Mouse (Mus musculus) adrenal gland, postnatal 10 days (tissue): ENCODE results near the gene Zc3h6. TPM values are rescaled to one million over a fixed set of nuclear protein-coding genes. Genes with fewer than 3 reads are reported as not detected.
A peak's percentile ranks its signal among the peaks of the same experiment; 100 is the strongest.

Source experiments
- DNase-seq: peaks from one replicate; pipeline ENCODE4 v3.0.0; 2021; ENCODE audit warnings: mixed read lengths
- microRNA-seq: library from miRNA; unstranded; fragments of <30 nt; microRNA quantifications from one replicate; pipeline ENCODE4 v1.2.0, GENCODE M21; 2021
- total RNA-seq, 2 experiments: library from RNA; stranded (reverse); gene quantifications; 2 replicates each; pipeline ENCODE4 v1.2.3; 2021

The Zc3h6 gene
- total RNA-seq, 2 experiments from 2014 or later, result 5.7 to 11.1 TPM

DNA sequence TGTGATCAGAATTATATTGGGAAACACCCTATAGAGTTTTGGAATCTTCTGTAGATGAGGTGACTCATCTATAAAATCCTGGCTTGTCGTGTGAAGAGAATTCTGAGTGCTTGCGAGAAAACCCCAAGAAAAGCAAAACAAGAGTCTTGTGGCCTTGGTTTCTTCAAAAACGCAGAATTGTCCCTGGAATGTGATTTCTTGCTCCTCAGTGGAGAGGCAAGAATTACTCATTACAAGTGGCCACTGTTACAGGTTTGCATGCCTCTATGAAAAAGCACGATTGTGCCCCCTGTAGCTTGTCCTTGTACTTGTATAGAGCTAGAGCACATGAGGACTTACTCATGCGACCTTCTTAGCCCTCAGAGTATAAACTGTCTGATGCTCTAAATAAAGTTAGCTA lies 68.2 kb downstream of the Zc3h6 start:
- DNase-seq, result no peak

DNA sequence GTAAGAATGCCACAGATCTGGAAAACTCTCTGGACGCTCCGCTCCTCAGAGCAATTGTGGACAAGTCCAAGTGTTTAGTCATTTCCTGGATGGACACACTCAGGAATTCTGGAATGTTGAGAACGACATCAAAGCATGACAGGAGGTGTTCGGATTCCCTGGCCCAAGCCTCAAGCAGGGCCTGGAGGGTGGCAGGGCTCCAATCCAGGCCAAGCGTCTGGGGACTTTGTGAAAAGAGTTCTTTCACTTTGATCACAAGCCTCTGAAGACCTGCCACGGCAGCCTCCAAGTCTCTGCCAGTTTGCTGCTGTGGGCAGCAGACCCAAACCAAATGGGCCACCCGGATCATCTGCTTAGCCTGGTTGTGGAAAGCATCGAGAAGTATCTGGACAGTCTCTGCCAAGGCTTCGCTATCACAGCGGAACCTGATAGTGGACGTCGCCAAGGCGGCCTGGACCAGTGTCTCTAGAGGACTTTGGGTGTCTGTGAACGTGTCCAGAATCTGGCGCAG lies 71.3 kb downstream of the Zc3h6 start:
- peak; percentile 38 for DNase-seq

DNA sequence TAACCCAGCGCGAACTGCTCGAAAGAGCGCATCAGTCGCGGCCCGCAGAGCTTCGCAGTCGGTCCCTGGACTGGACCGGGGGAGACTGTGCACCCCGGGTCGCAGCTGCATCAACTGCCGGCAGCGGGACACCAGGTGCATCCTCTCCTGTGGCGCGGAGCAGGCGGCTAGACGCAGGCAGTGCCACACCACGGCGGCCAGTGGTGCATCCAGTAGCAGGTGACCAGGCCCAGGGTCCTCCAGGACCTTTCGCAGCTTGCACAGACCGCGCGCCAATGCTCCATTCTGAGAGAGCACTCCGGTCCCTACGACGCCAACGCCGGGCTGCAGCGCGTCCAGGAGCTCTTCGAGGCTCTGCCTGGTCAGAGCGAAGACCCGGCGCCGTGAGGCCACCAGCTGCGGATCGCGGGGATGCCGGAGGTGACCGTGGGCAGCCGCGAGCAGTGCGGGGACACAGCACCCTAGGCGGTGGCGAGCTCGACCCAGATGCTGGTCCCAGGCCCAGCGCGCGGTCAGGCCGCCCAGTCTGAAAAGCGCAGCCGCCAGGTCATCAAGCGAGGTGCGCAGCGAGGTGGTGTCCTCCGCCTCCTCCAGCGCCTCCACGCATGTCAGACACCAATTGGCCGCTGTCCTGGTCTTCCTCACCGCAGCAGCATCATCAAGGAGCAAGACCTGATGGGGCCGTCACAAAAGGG lies 71.9 kb downstream of the Zc3h6 start:
- peak; percentile 24 for DNase-seq

DNA sequence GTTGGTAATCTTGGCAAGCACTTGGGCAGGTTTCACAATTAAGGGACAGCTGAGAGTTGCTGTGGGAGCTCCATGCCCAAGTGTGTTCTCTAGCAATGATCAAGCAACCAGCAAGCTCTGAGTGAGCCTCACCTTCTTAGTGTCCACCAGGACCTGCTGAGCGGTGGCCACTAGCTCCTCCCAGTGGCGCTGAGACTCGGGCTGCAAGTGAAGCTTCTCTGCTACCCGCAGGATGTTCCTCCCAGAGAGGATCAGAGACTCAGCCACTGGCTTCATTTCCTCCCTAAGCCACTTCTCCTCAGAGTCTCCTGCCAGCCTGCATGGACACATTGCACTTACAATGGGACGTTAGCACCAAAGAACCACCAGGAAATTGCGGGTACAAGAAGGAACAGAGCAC lies 73.4 kb downstream of the Zc3h6 start:
- DNase-seq, result peak; percentile 22

DNA sequence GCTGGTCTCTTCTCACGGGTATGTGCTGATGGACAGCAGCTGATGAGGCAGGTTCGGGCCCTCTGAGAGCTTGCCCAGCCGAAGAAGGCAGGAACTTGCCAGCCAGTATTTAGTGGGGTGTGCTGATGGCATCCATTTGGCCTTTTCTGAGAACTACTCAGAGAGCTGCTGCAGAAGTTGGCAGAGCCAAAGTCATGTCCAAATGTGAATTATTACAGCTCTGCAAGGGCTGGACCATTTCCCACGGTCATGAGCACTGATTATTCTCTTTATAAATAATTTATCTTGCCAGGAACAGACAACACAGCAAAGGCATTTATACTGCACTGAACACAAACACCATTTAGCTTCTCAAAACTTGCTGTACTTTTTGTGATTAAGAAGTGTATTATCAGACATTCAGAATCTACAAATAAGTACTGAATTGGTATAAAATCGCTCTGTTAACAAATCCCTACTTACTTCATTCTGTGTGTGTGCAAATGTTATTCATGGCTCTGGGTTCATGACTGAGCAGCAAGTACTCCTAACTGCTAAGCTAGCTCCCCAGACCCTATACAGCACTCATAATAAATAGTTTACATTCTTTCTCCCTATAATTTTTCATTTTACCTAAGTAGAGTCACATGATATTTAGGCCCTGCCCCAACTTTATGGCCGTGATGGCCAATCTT lies 79.1 kb downstream of the Zc3h6 start:
- DNase-seq, result peak; percentile 78

DNA sequence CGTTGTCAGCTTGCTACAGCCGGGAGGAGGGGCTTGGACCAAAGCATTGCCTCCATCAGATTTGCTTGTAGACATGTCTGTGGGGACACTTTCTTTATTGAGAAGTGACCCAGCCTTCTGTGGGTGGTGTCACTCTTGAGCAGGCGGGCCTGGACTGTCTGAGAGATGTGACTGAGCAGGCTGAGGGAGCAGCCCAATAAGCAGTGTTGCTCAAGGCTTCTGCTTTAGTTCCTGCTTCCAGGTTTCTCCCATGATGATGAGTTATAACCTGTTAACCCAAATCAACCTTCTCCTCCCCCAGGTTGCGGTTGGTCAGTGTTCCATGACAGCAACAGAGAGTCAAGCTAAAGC lies 79.6 kb downstream of the Zc3h6 start:
- DNase-seq, result peak; percentile 17

DNA sequence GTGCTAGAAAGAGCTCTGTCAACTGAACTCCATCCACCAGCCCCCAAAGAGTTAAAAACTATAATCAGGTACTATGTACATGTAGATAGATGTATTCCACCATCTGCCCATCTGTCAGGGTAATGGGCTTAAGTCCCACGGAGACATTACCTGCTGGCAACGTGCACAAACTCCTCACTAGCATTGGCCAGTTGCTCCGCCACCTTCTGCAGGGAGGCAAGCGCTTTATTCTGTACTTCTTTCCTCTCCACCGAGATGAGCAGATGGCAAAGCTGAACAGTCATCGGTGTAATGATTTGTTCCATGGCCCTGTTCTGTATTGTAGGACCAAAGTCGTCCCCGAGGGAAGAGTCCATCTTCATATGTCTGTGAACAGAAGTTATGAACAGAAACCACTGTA lies 80.6 kb downstream of the Zc3h6 start, which contains the start of gene Vinac1:
Vinac1 (minus strand) TSS at position 362 of the 400 bp plus-strand sequence.
- no peak for DNase-seq

DNA sequence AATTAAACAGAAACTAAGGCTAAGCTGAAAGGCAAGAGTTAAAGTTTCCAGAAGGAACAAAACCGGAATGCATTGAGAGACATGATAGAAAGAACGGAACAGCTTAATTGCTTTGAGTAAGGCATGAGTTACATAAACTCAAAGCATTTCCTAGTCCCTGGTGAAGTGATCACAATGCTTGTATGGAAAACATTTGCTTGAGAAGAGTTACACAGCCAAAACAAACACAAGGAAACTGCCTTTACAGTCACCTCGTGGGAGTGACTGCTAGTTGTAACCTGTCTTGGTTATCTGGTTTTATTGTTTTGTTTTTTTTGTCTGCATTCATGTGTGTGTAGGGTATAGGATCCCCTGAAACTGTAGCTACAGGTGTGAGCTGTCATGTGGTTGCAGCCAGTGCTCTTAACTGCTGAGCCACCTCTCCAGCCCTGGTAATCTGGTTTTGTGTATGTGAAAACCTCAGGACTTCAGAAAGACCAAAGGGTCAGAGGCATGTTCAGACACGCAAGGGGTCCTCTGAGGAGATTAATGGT lies 85.3 kb downstream of the Zc3h6 start:
- no peak for DNase-seq

DNA sequence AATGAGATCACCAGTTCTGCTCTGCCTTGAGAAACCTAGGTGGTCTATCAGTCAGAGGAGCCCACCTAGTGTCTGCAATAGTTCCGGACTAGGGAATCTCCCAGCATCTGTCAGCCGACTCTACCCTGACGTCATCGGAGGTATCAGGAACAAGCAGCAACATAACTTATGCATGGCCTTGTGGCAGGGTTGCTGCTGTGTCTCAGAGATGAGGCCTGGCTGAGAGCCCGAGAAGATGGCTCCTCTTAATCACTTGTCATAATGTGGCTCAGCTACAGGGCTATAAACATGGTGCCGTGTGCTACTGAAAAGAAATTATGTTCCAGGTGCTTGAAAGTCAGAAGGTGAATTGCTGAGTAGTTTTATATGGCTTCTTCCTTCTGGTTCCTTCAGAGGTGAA lies 88.5 kb downstream of the Zc3h6 start:
- DNase-seq, result peak; percentile 39

DNA sequence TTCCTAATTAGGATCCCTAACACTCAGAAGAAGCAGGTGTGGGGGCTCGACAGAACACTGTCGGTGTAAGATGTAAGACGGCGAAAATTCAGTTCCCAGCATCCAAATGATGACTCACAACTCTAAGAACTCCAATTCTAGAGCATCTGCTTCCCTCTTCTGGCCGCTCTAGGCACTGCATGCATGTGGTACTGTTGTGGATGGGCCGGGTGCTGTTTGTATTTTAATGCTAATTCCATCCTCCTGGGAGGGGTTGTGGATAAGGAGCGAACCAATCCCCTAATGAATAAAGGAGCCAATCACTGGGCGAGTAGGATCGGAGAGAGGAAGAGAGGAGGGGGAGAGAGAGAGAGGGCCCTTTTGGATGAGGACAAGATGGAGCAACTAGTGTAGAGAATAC lies 89.4 kb downstream of the Zc3h6 start:
- DNase-seq, result peak; percentile 20

DNA sequence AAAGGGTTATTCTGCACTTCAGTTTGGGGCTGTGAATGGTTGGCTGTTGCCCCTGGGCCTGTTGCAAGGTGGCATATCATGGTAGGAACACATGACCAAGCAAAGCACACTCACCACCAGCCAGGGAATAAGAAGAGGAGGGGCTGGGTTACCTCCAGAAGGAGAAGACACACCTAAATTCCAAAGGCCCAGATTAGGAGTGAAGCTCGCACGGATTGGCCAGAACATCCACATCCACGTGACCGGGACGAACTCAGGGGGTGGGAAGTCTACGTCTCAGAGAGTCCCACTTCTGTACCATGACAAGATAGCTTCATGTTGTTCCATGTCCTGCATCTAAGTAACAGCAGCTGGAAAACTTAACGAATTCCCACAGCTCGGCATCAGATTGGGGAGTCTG lies 90.1 kb downstream of the Zc3h6 start:
- no peak for DNase-seq

DNA sequence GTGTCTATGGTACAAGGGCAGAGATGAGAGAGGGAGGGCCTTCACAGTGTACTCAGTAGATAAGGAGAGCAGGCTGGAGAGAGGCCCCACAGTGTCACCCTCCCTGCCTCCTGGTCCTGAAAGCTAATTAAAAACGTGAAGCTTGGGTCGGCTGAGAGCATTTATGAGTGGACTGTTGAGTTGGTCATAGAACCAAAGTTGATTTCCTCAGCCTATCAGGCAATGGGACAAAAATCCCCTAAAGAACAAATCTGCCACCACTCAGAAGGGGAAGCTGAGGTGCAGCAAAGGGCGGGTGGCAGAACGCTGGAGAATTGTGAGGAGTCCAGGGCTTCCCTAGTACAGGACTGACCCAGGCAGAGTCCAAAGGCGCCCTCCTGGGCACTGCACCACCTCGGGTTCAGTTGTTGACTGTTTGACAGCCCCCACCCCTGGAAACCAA lies 90.7 kb downstream of the Zc3h6 start:
- no peak for DNase-seq

DNA sequence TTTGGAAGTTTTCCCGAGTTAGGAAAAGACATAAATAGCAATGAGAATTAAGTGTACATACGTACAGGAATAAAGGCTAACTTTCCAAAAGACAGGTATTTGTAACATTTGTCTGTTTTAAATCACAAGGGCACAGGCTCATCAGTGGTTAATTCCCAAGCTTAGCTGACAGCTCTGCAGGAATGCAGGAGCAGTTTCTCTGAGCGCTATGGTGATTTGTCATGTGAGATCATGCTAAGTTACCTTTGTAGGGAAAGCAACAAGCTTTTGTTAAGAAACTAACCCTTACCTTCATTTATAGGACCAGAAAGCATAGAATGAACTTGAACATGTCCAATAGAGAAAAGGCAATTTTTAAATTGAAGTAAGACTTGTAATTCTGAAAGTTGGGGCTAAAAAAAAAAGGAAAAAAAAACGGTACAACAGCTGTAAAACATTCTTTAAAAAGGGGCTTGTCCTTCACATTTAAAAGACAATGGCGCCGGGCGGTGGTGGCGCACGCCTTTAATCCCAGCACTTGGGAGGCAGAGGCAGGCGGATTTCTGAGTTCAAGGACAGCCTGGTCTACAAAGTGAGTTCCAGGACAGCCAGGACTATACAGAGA lies 94.4 kb downstream of the Zc3h6 start:
- DNase-seq, result no peak

DNA sequence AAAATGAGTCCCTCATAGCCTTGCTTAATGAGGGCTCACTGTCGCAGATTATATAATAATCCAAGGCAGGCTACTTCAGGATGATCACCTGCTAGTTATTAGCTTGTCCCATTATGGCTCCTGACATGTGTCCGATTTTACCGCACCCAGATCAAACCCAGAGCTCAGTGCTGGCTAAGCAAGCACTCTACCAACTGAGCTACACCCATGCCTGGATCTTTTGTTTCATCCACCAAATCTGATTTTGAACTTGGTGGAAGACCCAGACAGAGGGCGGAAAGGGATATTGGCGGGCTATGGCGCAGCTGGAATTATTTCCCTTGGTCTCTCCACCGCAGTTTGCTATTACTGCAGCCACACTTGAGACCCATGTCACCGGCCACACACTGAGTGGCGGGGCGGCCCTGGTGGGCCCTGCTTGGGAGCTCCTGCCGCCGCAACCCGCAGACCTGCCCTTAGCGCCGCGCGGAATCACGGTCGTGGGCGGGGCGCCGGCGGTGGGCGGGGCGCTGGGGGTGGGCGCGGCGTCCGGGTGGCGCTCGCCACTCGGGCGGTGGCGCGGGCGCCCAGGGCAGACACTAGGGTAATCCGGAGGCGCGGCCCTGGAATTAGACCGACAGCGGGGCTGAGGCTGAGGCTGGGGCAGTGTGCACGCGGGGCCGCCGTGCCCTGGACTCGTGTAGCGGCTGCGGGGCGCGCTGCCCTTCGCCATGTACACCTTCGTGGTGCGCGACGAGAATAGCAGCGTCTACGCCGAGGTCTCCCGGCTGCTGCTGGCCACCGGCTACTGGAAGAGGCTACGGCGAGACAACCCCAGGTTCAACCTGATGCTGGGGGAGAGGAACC lies 98.5 kb downstream of the Zc3h6 start, which contains the start of gene Ttl:
Ttl (plus strand) TSS at position 506 of the 846 bp plus-strand sequence.
- DNase-seq, result peak; percentile 92

DNA sequence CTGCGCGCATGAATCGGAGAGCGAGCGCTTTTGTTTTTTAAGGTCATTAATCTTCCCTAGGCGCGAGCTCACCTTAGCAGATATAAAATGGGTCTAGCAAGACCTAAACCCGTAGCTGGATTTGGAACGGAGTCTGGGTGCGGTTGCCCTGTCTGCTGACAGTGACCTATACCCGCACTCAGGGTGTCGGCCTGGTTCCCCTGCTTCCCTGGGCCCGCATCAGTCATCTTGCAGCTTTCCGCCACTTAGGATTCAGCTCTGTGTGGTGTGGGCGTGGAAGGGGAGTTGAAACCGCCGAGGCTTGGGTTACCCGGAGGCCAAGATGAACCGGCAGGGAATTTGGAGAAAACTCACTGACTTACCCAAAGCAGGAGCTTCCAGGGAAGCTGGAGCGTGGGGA lies 99.1 kb downstream of the Zc3h6 start:
- DNase-seq, result peak; percentile 75

Small RNA genes lying within 50 kb of the gene (microRNA-seq; reads per million reads assigned to microRNA genes)
- not detected for gene Gm22859

Other genes with a start within 250 kb of the Zc3h6 start
- gene Tmem87b, start 149.3 kb upstream of the Zc3h6 start, total RNA-seq, result 10 to 100 TPM; 33.2 to 37.1 TPM
- 1 to 10 TPM; 3.8 TPM for gene Fbln7, start 104.4 kb upstream of the Zc3h6 start, total RNA-seq
- gene Zc3h8, start 23.3 kb upstream of the Zc3h6 start, total RNA-seq, result 1 to 10 TPM; 3.8 to 4.7 TPM
- gene Gm10762, start 323 bp downstream of the Zc3h6 start, total RNA-seq, result 10 to 100 TPM; 11.1 to 13.0 TPM
- under 1 TPM; 0.06 to 0.18 TPM for gene Vinac1, start 80.8 kb downstream of the Zc3h6 start, total RNA-seq
- 10 to 100 TPM in 1 of 2 experiments, 1 to 10 TPM in 1; 9.9 to 14.1 TPM for gene Ttl, start 98.5 kb downstream of the Zc3h6 start, total RNA-seq
- 10 to 100 TPM; 16.6 to 19.8 TPM for gene Polr1b, start 133.6 kb downstream of the Zc3h6 start, total RNA-seq
- 10 to 100 TPM; 17.3 to 20.2 TPM for gene Chchd5, start 162.3 kb downstream of the Zc3h6 start, total RNA-seq
- 10 to 100 TPM; 19.0 to 19.9 TPM for gene Slc20a1, start 231.4 kb downstream of the Zc3h6 start, total RNA-seq